Mouse (Mus musculus) lung, postnatal 36 days (tissue): ENCODE results near the gene Rsph1.

Experiments used
- DNase-seq: peaks from one replicate; pipeline ENCODE4 v3.0.0; 2022; ENCODE audit warnings: mixed read lengths

Rsph1 gene

DNA sequence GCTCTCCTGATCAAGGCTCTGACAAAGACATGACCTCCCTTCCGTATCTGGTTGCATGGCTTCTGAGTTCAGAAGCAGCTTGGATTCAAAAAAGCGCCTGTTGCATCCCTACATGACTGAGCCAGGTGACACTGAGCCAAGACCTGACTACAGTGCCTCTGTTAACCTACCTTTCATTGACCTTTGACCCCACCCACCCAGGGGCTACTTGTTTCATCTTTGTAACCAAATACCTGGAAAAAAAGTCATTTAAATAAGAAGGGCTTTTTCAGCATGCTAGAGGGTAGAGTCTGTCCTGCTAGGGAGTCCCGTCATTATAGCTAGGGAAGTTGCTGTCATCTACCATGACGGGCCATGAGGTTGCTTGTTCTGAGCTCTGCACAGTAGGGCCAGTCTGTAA is 26.2 kb upstream of the Rsph1 start:
- no peak for DNase-seq

GRCm38 (mm10) chr17:31300736-31301135 is 23.6 kb upstream of the Rsph1 start:
- peak; percentile 75 for DNase-seq

DNA sequence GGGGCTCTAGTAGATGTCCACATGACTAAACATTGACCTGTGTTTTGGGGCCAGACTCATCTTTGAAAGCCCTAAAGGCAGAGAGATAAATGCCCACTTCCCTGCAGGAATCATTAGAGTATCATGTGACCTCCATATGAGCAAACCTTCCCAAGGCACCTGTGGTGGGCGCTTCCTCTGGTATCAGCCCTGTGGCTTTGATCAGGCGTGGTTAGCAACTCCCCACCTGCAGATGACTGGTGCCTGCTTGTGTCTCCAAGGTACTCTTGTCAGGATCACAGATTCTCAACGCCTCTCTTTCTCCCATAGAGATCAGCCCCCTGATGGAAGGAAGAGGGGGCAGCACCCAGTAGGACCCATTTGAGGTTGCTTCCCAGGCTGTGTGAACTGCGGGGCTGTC is 22.8 kb upstream of the Rsph1 start:
- DNase-seq = no peak

- DNase-seq = peak; percentile 44
Measured at GRCm38 (mm10) chr17:31298419-31299209, 21.4 kb upstream of the Rsph1 start.

GRCm38 (mm10) chr17:31297521-31297939 is 20.3 kb upstream of the Rsph1 start:
- peak; percentile 94 for DNase-seq

GRCm38 (mm10) chr17:31295892-31296781 is 19.0 kb upstream of the Rsph1 start:
- DNase-seq = peak; percentile 94

- DNase-seq = peak; percentile 79
Measured at GRCm38 (mm10) chr17:31295215-31295891, 18.2 kb upstream of the Rsph1 start.

DNA sequence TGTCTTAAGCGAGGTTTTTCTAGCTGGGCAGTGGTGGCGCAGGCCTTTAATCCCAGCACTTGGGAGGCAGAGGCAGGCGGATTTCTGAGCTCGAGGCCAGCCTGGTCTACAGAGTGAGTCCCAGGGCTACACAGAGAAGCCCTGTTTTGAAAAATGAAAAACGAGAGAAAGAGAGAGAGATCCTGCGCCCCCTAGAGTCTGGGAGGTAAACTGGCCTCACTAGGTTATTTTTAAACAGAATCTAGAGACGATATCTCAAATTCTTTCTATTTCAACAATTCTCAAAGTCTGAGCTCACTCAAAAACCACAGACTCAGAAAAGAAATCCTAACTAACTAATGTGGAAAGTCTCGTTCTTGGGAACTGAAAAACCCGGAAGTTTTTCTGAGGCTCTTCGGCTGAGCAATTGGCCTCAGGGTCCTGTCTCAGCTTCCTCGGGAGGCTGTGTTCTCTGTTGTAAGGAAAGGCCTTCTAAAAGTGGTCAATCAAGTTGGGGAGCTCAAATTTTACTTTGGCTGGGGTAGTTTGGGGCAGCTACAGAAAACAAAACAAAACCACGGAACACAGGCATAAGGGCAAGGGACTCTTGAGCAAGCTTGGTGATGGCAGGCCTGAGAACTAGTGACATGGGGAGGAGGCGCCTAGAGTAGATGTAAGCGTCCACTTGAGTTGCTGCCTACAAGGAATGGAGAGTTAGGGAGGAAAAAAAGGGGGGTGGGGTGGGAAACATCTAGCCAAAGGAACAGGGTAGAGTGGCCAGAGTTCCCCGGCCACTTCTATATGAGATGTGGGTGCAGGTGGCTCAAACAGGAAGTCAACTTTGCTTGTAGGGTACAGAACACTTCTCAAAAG is 17.4 kb upstream of the Rsph1 start:
- peak; percentile 67 for DNase-seq

GRCm38 (mm10) chr17:31290859-31291258 is 13.7 kb upstream of the Rsph1 start:
- DNase-seq = peak; percentile 56

GRCm38 (mm10) chr17:31290311-31290710 is 13.1 kb upstream of the Rsph1 start:
- DNase-seq = no peak

DNA sequence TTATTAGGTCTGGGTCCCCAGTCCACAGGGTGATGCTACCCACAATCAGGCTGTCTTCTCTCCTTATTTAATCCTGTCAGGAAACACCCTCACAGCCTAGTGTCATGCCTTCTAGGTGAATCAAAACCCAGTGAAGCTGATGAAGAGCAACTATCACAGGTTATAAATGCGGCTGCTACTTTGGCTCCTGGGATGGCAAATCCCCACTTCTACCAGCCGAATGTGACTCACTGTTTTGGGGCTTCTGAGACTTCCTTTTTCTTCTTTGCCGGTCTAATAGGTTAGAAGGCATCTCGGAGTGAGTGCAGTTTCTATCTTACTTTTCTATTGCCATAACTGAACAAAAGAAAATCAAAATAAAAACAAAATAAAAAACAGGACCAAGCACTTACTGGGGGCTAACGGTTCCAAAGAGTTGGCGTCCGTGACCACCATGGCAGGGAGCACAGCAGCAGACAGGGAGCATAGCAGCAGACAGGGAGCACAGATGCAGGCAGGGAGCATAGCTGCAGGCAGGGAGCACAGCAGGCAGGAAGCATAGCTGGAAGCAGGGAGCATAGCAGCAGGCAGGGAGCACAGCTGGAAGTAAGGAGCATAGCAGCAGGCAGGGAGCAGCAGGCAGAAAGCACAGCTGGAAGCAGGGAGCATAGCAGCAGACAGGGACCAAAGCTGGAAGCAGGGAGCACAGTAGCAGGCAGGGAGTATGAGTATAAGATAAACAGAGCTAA is 12.0 kb upstream of the Rsph1 start:
- DNase-seq = no peak

GRCm38 (mm10) chr17:31287216-31287615 is 10.0 kb upstream of the Rsph1 start:
- no peak for DNase-seq

GRCm38 (mm10) chr17:31286492-31286891 is 9.3 kb upstream of the Rsph1 start, which contains the start of gene Slc37a1:
TSS of gene Slc37a1 (plus strand) at chr17:31286792.
- DNase-seq = no peak

DNA sequence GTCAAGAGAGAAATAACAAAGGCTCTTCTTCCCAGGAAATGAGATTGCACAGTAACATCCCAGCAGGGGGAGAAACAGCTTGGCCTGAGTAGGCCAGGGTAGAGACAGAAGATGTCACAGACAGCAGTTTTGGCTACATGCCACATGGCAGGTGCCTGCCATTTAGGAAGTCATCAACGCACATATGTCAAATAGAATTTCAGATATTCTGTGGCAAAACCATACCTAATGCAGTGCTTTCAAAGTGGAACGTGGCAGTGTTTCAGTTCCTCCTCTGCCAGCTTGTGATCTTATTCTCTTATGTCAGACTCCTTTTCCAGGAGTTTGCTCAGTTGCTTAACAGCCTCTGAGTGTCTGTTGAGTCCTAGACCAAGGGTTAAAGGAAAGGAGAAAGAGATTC is 8.7 kb upstream of the Rsph1 start:
- peak; percentile 41 for DNase-seq

DNA sequence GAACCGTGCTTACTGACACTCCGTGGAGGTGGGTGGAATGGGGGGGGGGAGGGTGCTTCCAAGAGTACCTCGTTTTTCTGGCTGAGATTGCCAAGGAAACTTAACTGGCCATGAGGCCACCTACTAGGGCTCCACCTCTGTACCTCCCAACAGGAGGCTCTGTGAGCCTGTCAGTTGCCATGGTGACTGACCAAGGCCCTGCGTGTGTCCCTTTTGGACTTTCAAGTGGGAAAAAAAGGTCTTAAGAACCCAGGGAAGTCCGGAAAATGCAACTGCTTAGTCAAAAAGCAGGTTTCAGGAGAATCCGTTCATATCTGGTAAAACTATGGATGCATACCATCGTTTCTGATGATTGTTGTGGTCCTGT is 5.5 kb upstream of the Rsph1 start:
- no peak for DNase-seq

DNA sequence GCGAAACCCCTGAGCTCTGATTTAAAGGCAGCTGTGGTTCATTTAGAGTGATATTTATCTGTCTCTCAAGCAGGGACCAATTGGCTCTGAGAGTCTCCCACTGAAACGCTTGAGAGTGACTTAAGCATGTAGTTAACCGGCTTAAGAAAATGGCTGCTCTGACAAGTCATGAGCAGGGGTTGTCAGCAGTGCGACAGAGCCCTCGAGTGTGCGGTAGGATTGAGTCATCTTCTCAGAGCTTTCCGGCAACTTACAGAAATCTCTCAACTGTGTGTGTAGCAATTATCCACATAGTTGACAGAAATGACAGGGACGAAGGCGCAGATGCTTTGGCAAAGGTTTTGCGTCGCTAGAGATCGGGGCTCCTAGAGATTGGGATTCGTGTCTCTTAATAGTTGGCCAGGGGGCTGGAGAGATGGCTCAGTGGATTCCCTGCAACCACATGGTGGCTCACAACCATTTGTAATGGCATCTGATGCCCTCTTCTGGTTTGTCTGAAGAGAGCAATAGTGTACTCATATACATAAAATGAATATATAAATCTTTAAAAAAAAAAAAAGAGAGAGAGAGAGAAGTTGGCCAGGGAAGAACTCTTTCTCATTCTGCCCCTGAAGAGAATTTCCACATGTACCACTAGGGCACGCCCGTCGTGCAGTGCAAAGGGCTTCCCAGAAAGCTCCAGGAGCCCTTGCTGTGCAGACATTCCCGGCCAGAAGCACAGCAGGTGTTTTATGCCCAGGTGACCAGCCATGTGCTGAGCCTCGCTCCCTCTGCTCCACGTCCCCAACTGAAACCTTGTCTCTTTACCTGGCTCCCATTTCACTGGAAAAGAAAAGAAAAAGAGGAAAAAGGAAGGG is 4.9 kb upstream of the Rsph1 start:
- peak; percentile 35 for DNase-seq

DNA sequence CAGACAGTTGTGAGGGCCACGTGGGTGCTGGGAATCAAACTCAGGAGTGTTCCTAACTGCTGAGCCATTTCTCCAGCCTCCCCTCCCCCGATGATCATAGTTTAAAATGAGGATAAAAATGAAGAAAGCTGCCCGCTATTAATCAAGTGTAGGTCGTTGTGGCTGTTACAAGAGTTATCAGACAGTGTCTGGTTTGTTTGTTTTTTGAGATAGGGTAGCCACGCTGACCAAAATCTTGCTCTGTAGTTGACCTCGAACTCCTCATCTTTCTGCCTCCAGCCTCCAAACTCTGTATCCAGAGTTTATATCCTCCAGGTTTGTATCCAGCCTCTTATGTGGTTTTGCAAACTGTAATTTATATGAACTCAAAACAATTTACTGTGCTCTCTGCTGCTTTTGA is 3.1 kb upstream of the Rsph1 start:
- no peak for DNase-seq

DNA sequence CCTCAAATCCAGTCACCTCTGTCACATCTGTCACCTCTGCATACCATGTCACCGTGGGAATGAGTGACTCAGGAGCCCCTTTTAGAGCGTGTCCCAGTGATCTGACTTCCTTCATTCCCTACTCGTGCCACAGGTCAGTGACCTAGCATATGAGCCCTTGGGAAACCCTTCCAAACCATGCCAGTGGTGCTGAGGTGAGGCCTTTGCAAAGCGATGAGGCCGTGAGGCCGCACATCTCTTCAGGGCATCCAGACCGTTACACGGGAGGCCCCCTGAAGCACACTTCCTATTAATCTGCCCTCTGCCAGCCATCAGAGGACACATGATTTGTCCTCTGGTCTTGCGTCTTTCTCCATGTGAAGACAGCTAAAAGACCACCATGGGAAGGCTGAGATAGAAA is 2.4 kb upstream of the Rsph1 start:
- DNase-seq = no peak

GRCm38 (mm10) chr17:31277931-31278330 is 748 bp upstream of the Rsph1 start:
- no peak for DNase-seq

DNA sequence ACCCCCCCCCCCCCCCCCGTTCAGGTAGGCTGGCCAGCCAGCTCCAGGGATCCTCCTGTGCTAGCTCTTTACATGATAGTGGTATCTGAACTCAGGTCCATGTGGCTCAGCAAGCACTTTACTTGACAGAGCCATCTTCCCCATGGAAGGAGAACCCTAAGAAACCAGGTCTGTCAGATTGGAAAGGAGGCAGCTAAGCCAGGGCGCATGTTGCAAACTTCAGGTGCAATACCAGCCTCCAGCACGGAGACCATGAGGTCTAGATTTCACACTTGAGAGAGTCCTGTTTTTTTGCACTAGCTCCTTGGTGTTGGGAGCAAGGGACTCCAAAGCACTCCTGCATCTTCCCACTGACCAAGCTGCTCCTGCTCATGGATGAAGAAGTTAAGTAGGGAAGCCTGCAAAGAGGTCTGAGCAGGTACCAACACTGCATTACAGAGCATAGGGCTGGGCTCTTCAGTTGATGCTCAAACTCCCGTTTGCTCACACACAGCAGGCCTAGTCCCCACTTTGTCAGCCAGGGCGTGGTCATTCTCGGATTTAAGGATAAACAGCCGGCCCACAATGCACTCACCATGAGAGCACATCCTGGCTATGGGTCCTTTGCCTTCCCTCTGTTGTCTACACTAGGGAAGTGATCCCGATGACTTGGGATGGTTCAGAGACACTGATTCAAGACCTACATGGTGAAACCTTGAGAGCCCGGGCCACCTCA is 819 bp downstream of the Rsph1 start:
- DNase-seq = peak; percentile 49
